Mouse (Mus musculus) liver, postnatal 0 days (tissue): Measurements from ENCODE around the gene Neb.

ENCODE experiments used
- CTCF ChIP-seq: sonication (generic); IDR thresholded peaks from 2 replicates; pipeline ENCODE4 v1.5.1; 2016; ENCODE audit warnings: antibody characterized with exemption, low read depth
- EP300 ChIP-seq: IDR thresholded peaks from 2 replicates; pipeline ENCODE4 v1.6.1; 2016; ENCODE audit warnings: antibody characterized with exemption, low read depth, mild to moderate bottlenecking

DNA sequence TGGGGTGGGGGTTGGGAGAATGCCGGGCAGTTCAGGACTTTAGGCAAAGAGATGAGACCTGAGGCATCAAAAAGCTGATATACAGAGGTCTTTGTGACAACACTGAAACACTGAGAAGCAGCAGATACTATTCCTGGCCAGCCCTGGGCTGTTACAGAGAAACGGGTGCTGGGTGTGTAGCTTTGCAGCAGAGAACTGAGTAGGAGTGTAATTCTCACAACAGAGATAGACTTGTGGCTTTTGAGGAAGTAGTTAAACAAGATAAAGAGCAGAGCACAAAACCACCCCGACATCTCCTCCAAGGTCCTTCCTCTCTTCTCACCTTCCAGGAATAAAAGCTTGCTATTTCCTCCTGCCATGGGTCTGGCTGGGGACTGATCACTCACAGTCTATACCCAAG, 62.5 kb downstream of the Neb start:
- TF ChIP-seq CTCF (no peak), EP300 (no peak)
